11 mouse cellular contexts compared by ENCODE assay signal in genomic region chr5:4484780-4485179, GRCm38 (mm10).
DNase-seq lines count a peak whose midpoint lies in the region; ATAC-seq and TF ChIP-seq lines count a peak whose summit lies in the region.
"Had no signal": no experiment of that assay in that cellular context is flagged by ENCODE, and none has a peak within 500 bp of the region (broad histone marks: within the 10 kb centered on the region; RNA-seq: fewer than 3 reads in every experiment).

No protein-coding gene starts in this region.

- H3K36me3 ChIP-seq in embryonic facial prominence, embryonic 15.5 days = no peaks in the 10 kb centered on the region
- H3K36me3 ChIP-seq in hindbrain, postnatal 0 days (ENCODE audit: insufficient read depth, low read length) = no peaks in the 10 kb centered on the region
- H3K36me3 ChIP-seq in neural tube, embryonic 11.5 days (ENCODE audit: control insufficient read depth, insufficient read depth, low read length) = no peaks in the 10 kb centered on the region
- H3K36me3 ChIP-seq in liver, embryonic 12.5 days = no peaks in the 10 kb centered on the region
- H3K36me3 ChIP-seq: liver, embryonic 13.5 days had no signal

- no peak overlapping the region for H3K27ac ChIP-seq in left cerebral cortex, adult 2 months
- H3K27ac ChIP-seq in embryonic facial prominence, embryonic 15.5 days (replicated peaks) = peak overlapping the region; percentile 40
- H3K27ac ChIP-seq in hindbrain, postnatal 0 days = peak overlapping the region; percentile 73
- no peak overlapping the region; the same call in 1 of the 2 replicates for H3K27ac ChIP-seq in neural tube, embryonic 11.5 days (ENCODE audit: low read depth, low read length)
- H3K27ac ChIP-seq in liver, embryonic 12.5 days = no peak overlapping the region
- H3K27ac ChIP-seq: liver, embryonic 13.5 days had no signal

- no peak for ATAC-seq in embryonic facial prominence, embryonic 15.5 days (ENCODE audit: insufficient number of reproducible peaks, low FRiP score, low TSS enrichment, low read depth)
- 0 out of 2 replicates have a peak, but pooled peaks have one; percentile 19 for ATAC-seq in hindbrain, postnatal 0 days
- peak; percentile 70 for ATAC-seq in neural tube, embryonic 11.5 days (ENCODE audit: insufficient read depth, low FRiP score, low TSS enrichment)
- ATAC-seq in liver, embryonic 12.5 days = no peak

- TF ChIP-seq CTCF in left cerebral cortex, adult 2 months (IDR thresholded peaks at IDR 0.05) = no peak
- TF ChIP-seq CTCF in hindbrain, postnatal 0 days (IDR thresholded peaks at IDR 0.05; ENCODE audit: low read depth) = no peak

- H3K4me2 ChIP-seq in embryonic facial prominence, embryonic 15.5 days (replicated peaks) = peak overlapping the region; percentile 15; the same call in 1 of the 2 replicates
- H3K4me2 ChIP-seq in hindbrain, postnatal 0 days (ENCODE audit: low read depth, low read length) = no peak overlapping the region
- H3K4me2 ChIP-seq in neural tube, embryonic 11.5 days (ENCODE audit: low read depth) = no peak overlapping the region
- H3K4me2 ChIP-seq in liver, embryonic 12.5 days = no peak overlapping the region
- H3K4me2 ChIP-seq: liver, embryonic 13.5 days had no signal

- no peak overlapping the region for H3K4me3 ChIP-seq in left cerebral cortex, adult 2 months
- no peak overlapping the region for H3K4me3 ChIP-seq in embryonic facial prominence, embryonic 15.5 days (replicated peaks)
- H3K4me3 ChIP-seq in hindbrain, postnatal 0 days (ENCODE audit: low read length) = no peak overlapping the region
- H3K4me3 ChIP-seq in neural tube, embryonic 11.5 days (ENCODE audit: low read depth, low read length) = no peak overlapping the region
- H3K4me3 ChIP-seq in liver, embryonic 12.5 days = no peak overlapping the region
- H3K4me3 ChIP-seq: liver, embryonic 13.5 days had no signal

- no peaks in the 10 kb centered on the region for H3K9me3 ChIP-seq in embryonic facial prominence, embryonic 15.5 days (replicated peaks)
- H3K9me3 ChIP-seq in hindbrain, postnatal 0 days (ENCODE audit: low read length) = no peaks in the 10 kb centered on the region
- no peaks in the 10 kb centered on the region for H3K9me3 ChIP-seq in neural tube, embryonic 11.5 days (ENCODE audit: control insufficient read depth, low read length)
- H3K9me3 ChIP-seq in liver, embryonic 12.5 days (replicated peaks) = no peaks in the 10 kb centered on the region
- H3K9me3 ChIP-seq: liver, embryonic 13.5 days had no signal

- 14% methylated on average over 6 of the region's 6 CpGs for WGBS in embryonic facial prominence, embryonic 15.5 days
- WGBS in hindbrain, postnatal 0 days = 8% methylated on average over 6 of the region's 6 CpGs
- 17% methylated on average over 6 of the region's 6 CpGs for WGBS in neural tube, embryonic 11.5 days
- WGBS in liver, embryonic 12.5 days (ENCODE audit: insufficient replicate concordance) = 56% methylated on average over 6 of the region's 6 CpGs

- peaks cover 32% of the 10 kb centered on the region for H3K4me1 ChIP-seq in embryonic facial prominence, embryonic 15.5 days
- H3K4me1 ChIP-seq in hindbrain, postnatal 0 days (ENCODE audit: insufficient read depth, low read length) = peaks cover 9% of the 10 kb centered on the region
- peaks cover 9% of the 10 kb centered on the region for H3K4me1 ChIP-seq in neural tube, embryonic 11.5 days (ENCODE audit: control insufficient read depth, insufficient read depth, low read length)
- H3K4me1 ChIP-seq in liver, embryonic 12.5 days = no peaks in the 10 kb centered on the region
- H3K4me1 ChIP-seq: liver, embryonic 13.5 days had no signal

- H3K27me3 ChIP-seq in embryonic facial prominence, embryonic 15.5 days = no peaks in the 10 kb centered on the region
- H3K27me3 ChIP-seq in hindbrain, postnatal 0 days (ENCODE audit: insufficient read depth, low read length) = no peaks in the 10 kb centered on the region
- H3K27me3 ChIP-seq in neural tube, embryonic 11.5 days (ENCODE audit: control insufficient read depth, insufficient read depth, low read length) = no peaks in the 10 kb centered on the region
- no peaks in the 10 kb centered on the region for H3K27me3 ChIP-seq in liver, embryonic 12.5 days (replicated peaks)
- H3K27me3 ChIP-seq: liver, embryonic 13.5 days had no signal

- H3K9ac ChIP-seq in embryonic facial prominence, embryonic 15.5 days = no peak overlapping the region
- no peak overlapping the region for H3K9ac ChIP-seq in hindbrain, postnatal 0 days (replicated peaks; ENCODE audit: low read length)
- H3K9ac ChIP-seq in neural tube, embryonic 11.5 days (ENCODE audit: low read length) = 0 out of 2 replicates have a peak overlapping the region, but pooled peaks have one; percentile 10
- H3K9ac ChIP-seq in liver, embryonic 12.5 days = no peak overlapping the region
- H3K9ac ChIP-seq: liver, embryonic 13.5 days had no signal

- intact Hi-C loops in left cerebral cortex, postnatal 25 days (cut with DNase I) = no loop called here
- intact Hi-C loops in left cerebral cortex, adult 2 months (cut with DNase I) = no loop called here

- peak; percentile 8 to 29 for DNase-seq in left cerebral cortex, postnatal 25 days (ENCODE audit: low spot score in 2 of 2)
- no peak for DNase-seq in left cerebral cortex, adult 2 months (ENCODE audit: extremely low spot score in 1 of 2, low spot score in 2 of 2)
- DNase-seq in hindbrain, postnatal 0 days (ENCODE audit: low spot score) = peak; percentile 37
- peak; percentile 56 for DNase-seq in neural tube, embryonic 11.5 days (ENCODE audit: low spot score)
- no peak for DNase-seq in urinary bladder, postnatal 4 days (ENCODE audit: low spot score in 2 of 2)
- no peak for DNase-seq in B cell, adult 2 months
- DNase-seq: heart, adult 11 months; kidney, postnatal 14 days; liver, embryonic 13.5 days had no signal

Comparison
In these comparisons a context has a peak if more than half of its experiments do, and no peak if none do; other contexts are left out.
1. DNase-seq: peak in left cerebral cortex, postnatal 25 days (2 of 2), hindbrain, postnatal 0 days (single experiment) and neural tube, embryonic 11.5 days (single experiment); none in left cerebral cortex, adult 2 months (0 of 2), urinary bladder, postnatal 4 days (0 of 2) and B cell, adult 2 months (0 of 2).
2. H3K27ac ChIP-seq: peak in embryonic facial prominence, embryonic 15.5 days (single experiment) and hindbrain, postnatal 0 days (single experiment); none in left cerebral cortex, adult 2 months (single experiment), neural tube, embryonic 11.5 days (single experiment) and liver, embryonic 12.5 days (single experiment).
3. ATAC-seq: peak in hindbrain, postnatal 0 days (single experiment) and neural tube, embryonic 11.5 days (single experiment); none in embryonic facial prominence, embryonic 15.5 days (single experiment) and liver, embryonic 12.5 days (single experiment).